Mouse (Mus musculus) C2C12 (cell line): Measurements from ENCODE around the gene Rab14. TPM values are rescaled to one million over a fixed set of nuclear protein-coding genes. Genes with fewer than 3 reads are reported as not detected.

ENCODE experiments used
- H3K27me3 ChIP-seq: one replicate; pipeline ENCODE4 v1.6.1; 2011; ENCODE audit not compliant: control insufficient read depth, insufficient read depth, insufficient read length
- H3K36me3 ChIP-seq: one replicate; pipeline ENCODE4 v1.6.1; 2011; ENCODE audit not compliant: control insufficient read depth, insufficient read depth
- H3K4me3 ChIP-seq: one replicate; pipeline ENCODE4 v1.5.1; 2011; ENCODE audit warnings: mild to moderate bottlenecking, control low read depth; ENCODE audit not compliant: poor library complexity, insufficient read depth, severe bottlenecking
- H3K79me2 ChIP-seq: one replicate; pipeline ENCODE4 v1.6.1; 2011; ENCODE audit not compliant: control insufficient read depth, insufficient read depth
- H3K79me3 ChIP-seq: one replicate; pipeline ENCODE4 v1.6.1; 2011; ENCODE audit warnings: low read depth, control low read depth
- H3ac ChIP-seq: one replicate; pipeline ENCODE3; 2011; ENCODE audit warnings: low read depth; ENCODE audit not compliant: control insufficient read depth, insufficient read length
- CEBPB ChIP-seq: IDR thresholded peaks from one replicate; pipeline ENCODE4 v1.6.1; 2011; ENCODE audit warnings: low read depth, mild to moderate bottlenecking, control low read depth, moderate library complexity
- CTCF ChIP-seq: IDR thresholded peaks from one replicate; pipeline ENCODE4 v1.5.1; 2011; ENCODE audit not compliant: control insufficient read depth, insufficient read depth, insufficient read length
- FOSL1 ChIP-seq: IDR thresholded peaks from one replicate; pipeline ENCODE4 v1.8.0; 2011; ENCODE audit warnings: mild to moderate bottlenecking, low read length; ENCODE audit not compliant: poor library complexity, insufficient read depth, severe bottlenecking
- MAX ChIP-seq: IDR thresholded peaks from one replicate; pipeline ENCODE4 v1.6.1; 2011; ENCODE audit warnings: mild to moderate bottlenecking, control low read depth
- MYOD1 ChIP-seq: IDR thresholded peaks from one replicate; pipeline ENCODE4 v1.6.1; 2011; ENCODE audit warnings: low read depth; ENCODE audit not compliant: control insufficient read depth, insufficient read length
- MYOG ChIP-seq: IDR thresholded peaks from one replicate; pipeline ENCODE4 v1.6.1; 2011; ENCODE audit not compliant: control insufficient read depth, insufficient read length; ENCODE audit errors: extremely low read depth
- USF1 ChIP-seq: IDR thresholded peaks from one replicate; pipeline ENCODE4 v1.6.1; 2011; ENCODE audit warnings: low read depth, mild to moderate bottlenecking, control low read depth, moderate library complexity
- polyA plus RNA-seq: library from polyadenylated mRNA; unstranded; fragments of >200 nt; fragmentation: generic; extraction: Trizol; gene quantifications from one replicate; pipeline ENCODE4 v1.2.1, GENCODE M21; 2012; ENCODE audit warnings: missing spikeins

The Rab14 gene
- polyA plus RNA-seq, 1 experiment, result 47.9 TPM

GRCm38 (mm10) chr2:35165416-35165815 is 35.5 kb downstream of the Rab14 start:
- H3K36me3 ChIP-seq, result peaks cover 70% of the 10 kb centered on the region

GRCm38 (mm10) chr2:35163396-35163795 is 37.5 kb downstream of the Rab14 start:
- Histone ChIP-seq H3K36me3 (peaks cover 72% of the 10 kb centered on the region), H3ac (no peak overlapping the region), H3K4me3 (no peak overlapping the region), H3K27me3 (no peaks in the 10 kb centered on the region), H3K79me3 (no peaks in the 10 kb centered on the region), H3K79me2 (no peaks in the 10 kb centered on the region)
- TF ChIP-seq FOSL1 (no peak), MYOG (no peak), USF1 (no peak)

More at GRCm38 (mm10) chr2:35165416-35165815, 35.5 kb downstream of the Rab14 start:
- Histone ChIP-seq H3K79me3 (no peaks in the 10 kb centered on the region), H3K79me2 (no peaks in the 10 kb centered on the region), H3K4me3 (no peak overlapping the region), H3K27me3 (no peaks in the 10 kb centered on the region), H3ac (no peak overlapping the region)
- TF ChIP-seq MYOG (no peak), MYOD1 (no peak), MAX (no peak), CEBPB (no peak), FOSL1 (no peak), USF1 (no peak), CTCF (no peak)

- H3ac ChIP-seq, result no peak overlapping the region
- H3K79me2 ChIP-seq, result no peaks in the 10 kb centered on the region
- H3K36me3 ChIP-seq, result peaks cover 71% of the 10 kb centered on the region
- H3K27me3 ChIP-seq, result no peaks in the 10 kb centered on the region
- H3K4me3 ChIP-seq, result no peak overlapping the region
- no peak for TF ChIP-seq MAX
- no peak for TF ChIP-seq CTCF
- no peak for TF ChIP-seq MYOD1
- no peak for TF ChIP-seq USF1
- no peak for TF ChIP-seq CEBPB
- no peak for TF ChIP-seq MYOG
- TF ChIP-seq FOSL1, result no peak
- H3K79me3 ChIP-seq, result no peaks in the 10 kb centered on the region
These were observed 39.0 kb downstream of the Rab14 start for GRCm38 (mm10) chr2:35161846-35162488.

- no peak overlapping the region for H3ac ChIP-seq
- no peaks in the 10 kb centered on the region for H3K79me3 ChIP-seq
- H3K79me2 ChIP-seq, result no peaks in the 10 kb centered on the region
- TF ChIP-seq USF1, result no peak
- no peak for TF ChIP-seq FOSL1
- no peak for TF ChIP-seq MYOD1
- no peak for TF ChIP-seq CEBPB
- no peak for TF ChIP-seq MAX
- TF ChIP-seq CTCF, result no peak
- TF ChIP-seq MYOG, result no peak
- H3K4me3 ChIP-seq, result no peak overlapping the region
- peaks cover 70% of the 10 kb centered on the region for H3K36me3 ChIP-seq
- no peaks in the 10 kb centered on the region for H3K27me3 ChIP-seq
These were observed 40.7 kb downstream of the Rab14 start for GRCm38 (mm10) chr2:35160206-35160605.

GRCm38 (mm10) chr2:35158358-35158757 is 42.6 kb downstream of the Rab14 start:
- H3K36me3 ChIP-seq, result peaks cover 71% of the 10 kb centered on the region
- H3K79me2 ChIP-seq, result no peaks in the 10 kb centered on the region
- TF ChIP-seq USF1 (no peak), CTCF (no peak), MYOD1 (no peak), FOSL1 (no peak), MYOG (no peak), MAX (no peak), CEBPB (no peak)
- no peak overlapping the region for H3ac ChIP-seq
- no peaks in the 10 kb centered on the region for H3K79me3 ChIP-seq
- no peak overlapping the region for H3K4me3 ChIP-seq
- H3K27me3 ChIP-seq, result no peaks in the 10 kb centered on the region

- no peak for TF ChIP-seq FOSL1
- no peak for TF ChIP-seq CTCF
- no peak for TF ChIP-seq CEBPB
- no peak for TF ChIP-seq MYOD1
- no peak for TF ChIP-seq MAX
- TF ChIP-seq USF1, result no peak
- Histone ChIP-seq H3K4me3 (no peak overlapping the region), H3K79me2 (no peaks in the 10 kb centered on the region), H3K27me3 (no peaks in the 10 kb centered on the region), H3K79me3 (no peaks in the 10 kb centered on the region), H3ac (no peak overlapping the region), H3K36me3 (peaks cover 69% of the 10 kb centered on the region)
These were observed 43.1 kb downstream of the Rab14 start for GRCm38 (mm10) chr2:35157836-35158235.
